Mouse (Mus musculus): ENCODE results near the gene Hipk4. TPM values are rescaled to one million over a fixed set of nuclear protein-coding genes. Genes with fewer than 3 reads are reported as not detected.

The Hipk4 gene
- polyA plus RNA-seq, 1 experiment from 2014 or later = 0.09 TPM

GRCm38 (mm10) chr7:27529070-27529469 lies 6.0 kb downstream of the Hipk4 start:
- Histone ChIP-seq H3K9ac (ENCODE audit: low read depth, low read length) (no peak overlapping the region), H3K9me3 (replicated peaks; ENCODE audit: control insufficient read depth, low read length) (no peaks in the 10 kb centered on the region), H3K27me3 (ENCODE audit: control insufficient read depth, insufficient read depth, low read depth, low read length) (no peaks in the 10 kb centered on the region), H3K4me2 (ENCODE audit: low read depth, low read length) (no peak overlapping the region), H3K4me1 (ENCODE audit: control insufficient read depth, low read depth, low read length) (peaks cover 21% of the 10 kb centered on the region), H3K27ac (ENCODE audit: low read length) (no peak overlapping the region), H3K36me3 (ENCODE audit: control insufficient read depth, insufficient read depth) (peaks cover 11% of the 10 kb centered on the region), H3K4me3 (ENCODE audit: low read depth, low read length) (no peak overlapping the region)
- 86% methylated on average over 21 of the region's 21 CpGs for WGBS (ENCODE audit: insufficient replicate concordance)
- no peak for ATAC-seq (ENCODE audit: low read depth)

DNA sequence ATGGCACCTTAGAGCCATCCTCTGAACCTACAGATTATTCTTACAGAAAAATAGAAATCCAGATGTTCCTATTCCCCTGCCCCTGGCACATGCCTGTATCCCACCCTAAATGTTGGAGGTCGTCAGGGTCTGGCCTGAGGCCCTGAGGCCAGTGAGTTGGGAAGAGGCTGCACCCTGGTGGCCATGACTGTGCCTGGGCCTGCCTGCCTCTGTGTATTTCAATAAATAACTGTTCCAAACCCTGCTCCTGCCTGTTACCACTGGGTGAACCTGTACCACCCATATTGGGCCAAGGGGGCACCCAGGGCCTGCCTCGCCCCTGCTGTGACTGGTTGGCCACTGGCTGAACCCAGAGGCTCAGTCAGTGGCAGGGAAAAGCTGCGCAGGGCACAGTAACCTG lies 7.9 kb downstream of the Hipk4 start:
- H3K4me3 ChIP-seq (ENCODE audit: low read depth, low read length) = no peak overlapping the region
- H3K36me3 ChIP-seq (ENCODE audit: control insufficient read depth, insufficient read depth) = peaks cover 11% of the 10 kb centered on the region
- no peak overlapping the region for H3K9ac ChIP-seq (ENCODE audit: low read depth, low read length)
- no peak overlapping the region for H3K27ac ChIP-seq (ENCODE audit: low read length)
- WGBS (ENCODE audit: insufficient replicate concordance) = 76% methylated on average over 3 of the region's 3 CpGs
- no peak overlapping the region for H3K4me2 ChIP-seq (ENCODE audit: low read depth, low read length)
- H3K27me3 ChIP-seq (ENCODE audit: control insufficient read depth, insufficient read depth, low read depth, low read length) = no peaks in the 10 kb centered on the region
- no peak for ATAC-seq (ENCODE audit: low read depth)
- H3K9me3 ChIP-seq (replicated peaks; ENCODE audit: control insufficient read depth, low read length) = no peaks in the 10 kb centered on the region
- H3K4me1 ChIP-seq (ENCODE audit: control insufficient read depth, low read depth, low read length) = peaks cover 24% of the 10 kb centered on the region

DNA sequence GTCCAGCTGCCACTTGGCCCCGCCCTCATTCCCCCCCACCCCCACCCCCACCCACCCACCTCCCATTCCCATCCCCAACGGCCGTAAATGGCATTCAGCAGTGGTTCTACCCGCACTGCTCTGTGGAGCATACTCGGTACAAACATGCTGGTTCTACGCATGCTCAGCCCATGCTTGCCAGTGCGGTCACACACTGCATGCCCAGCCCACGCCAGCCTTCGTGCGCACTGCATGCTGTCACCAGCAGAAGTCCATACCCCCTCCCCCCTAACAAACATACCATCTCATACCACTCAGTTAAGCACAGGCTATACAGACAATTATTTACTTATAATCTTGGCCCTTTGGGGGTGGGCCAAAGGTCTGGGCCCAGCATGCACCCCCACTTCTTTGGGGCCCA lies 8.6 kb downstream of the Hipk4 start:
- Histone ChIP-seq H3K36me3 (ENCODE audit: control insufficient read depth, insufficient read depth) (peaks cover 16% of the 10 kb centered on the region), H3K4me1 (ENCODE audit: control insufficient read depth, low read depth, low read length) (peaks cover 25% of the 10 kb centered on the region), H3K4me3 (ENCODE audit: low read depth, low read length) (no peak overlapping the region), H3K27me3 (ENCODE audit: control insufficient read depth, insufficient read depth, low read depth, low read length) (no peaks in the 10 kb centered on the region), H3K9me3 (replicated peaks; ENCODE audit: control insufficient read depth, low read length) (no peaks in the 10 kb centered on the region), H3K27ac (ENCODE audit: low read length) (no peak overlapping the region), H3K4me2 (ENCODE audit: low read depth, low read length) (no peak overlapping the region), H3K9ac (ENCODE audit: low read depth, low read length) (no peak overlapping the region)
- no peak for ATAC-seq (ENCODE audit: low read depth)
- WGBS (ENCODE audit: insufficient replicate concordance) = 83% methylated on average over 10 of the region's 10 CpGs

DNA sequence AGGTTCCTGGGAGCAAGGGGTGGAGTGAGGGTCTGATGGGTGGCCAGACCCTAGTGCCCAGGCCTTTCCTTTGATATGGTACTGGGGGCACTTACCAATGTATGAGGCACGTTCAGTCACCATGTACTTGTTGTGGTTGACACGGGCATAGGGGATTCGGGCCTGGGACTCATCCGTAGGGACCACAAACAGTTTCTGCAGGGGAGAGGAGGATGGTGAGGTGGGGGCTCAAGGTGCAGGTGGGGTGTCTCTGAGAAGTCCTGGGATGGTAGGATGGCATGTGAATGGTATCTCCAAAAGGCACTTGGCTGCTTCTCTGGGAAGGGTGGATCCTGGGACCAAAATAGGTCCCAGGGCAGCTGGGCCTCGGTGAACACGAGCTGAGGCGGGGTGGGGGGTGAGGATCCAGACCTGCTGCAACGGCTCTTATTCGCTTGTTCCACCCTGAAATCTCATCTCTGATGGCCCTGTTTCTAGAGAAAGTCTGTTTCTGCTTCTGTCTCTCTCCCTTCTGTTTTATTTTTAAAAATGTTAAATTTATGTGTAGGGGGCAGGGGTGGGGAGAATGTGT lies 9.5 kb downstream of the Hipk4 start:
- no peak for ATAC-seq (ENCODE audit: low read depth)

GRCm38 (mm10) chr7:27535386-27535785 lies 12.3 kb downstream of the Hipk4 start:
- ATAC-seq (ENCODE audit: low read depth) = peak; percentile 77
- 22% methylated on average over 2 of the region's 2 CpGs for WGBS (ENCODE audit: insufficient replicate concordance)
- Histone ChIP-seq H3K4me3 (ENCODE audit: low read depth, low read length) (peak overlapping the region; percentile 32), H3K27me3 (ENCODE audit: control insufficient read depth, insufficient read depth, low read depth, low read length) (no peaks in the 10 kb centered on the region), H3K4me2 (ENCODE audit: low read depth, low read length) (peak overlapping the region; percentile 68), H3K9me3 (replicated peaks; ENCODE audit: control insufficient read depth, low read length) (no peaks in the 10 kb centered on the region), H3K9ac (ENCODE audit: low read depth, low read length) (peak overlapping the region; percentile 55), H3K4me1 (ENCODE audit: control insufficient read depth, low read depth, low read length) (peaks cover 59% of the 10 kb centered on the region), H3K36me3 (ENCODE audit: control insufficient read depth, insufficient read depth) (peaks cover 16% of the 10 kb centered on the region), H3K27ac (ENCODE audit: low read length) (peak overlapping the region; percentile 84)

More for the DNA sequence above, 9.5 kb downstream of the Hipk4 start:
- Histone ChIP-seq H3K9me3 (replicated peaks; ENCODE audit: control insufficient read depth, low read length) (no peaks in the 10 kb centered on the region), H3K4me1 (ENCODE audit: control insufficient read depth, low read depth, low read length) (peaks cover 30% of the 10 kb centered on the region), H3K27ac (ENCODE audit: low read length) (no peak overlapping the region), H3K36me3 (ENCODE audit: control insufficient read depth, insufficient read depth) (peaks cover 16% of the 10 kb centered on the region), H3K27me3 (ENCODE audit: control insufficient read depth, insufficient read depth, low read depth, low read length) (no peaks in the 10 kb centered on the region), H3K9ac (ENCODE audit: low read depth, low read length) (no peak overlapping the region), H3K4me2 (ENCODE audit: low read depth, low read length) (no peak overlapping the region), H3K4me3 (ENCODE audit: low read depth, low read length) (no peak overlapping the region)
- 87% methylated on average over 9 of the region's 9 CpGs for WGBS (ENCODE audit: insufficient replicate concordance)

DNA sequence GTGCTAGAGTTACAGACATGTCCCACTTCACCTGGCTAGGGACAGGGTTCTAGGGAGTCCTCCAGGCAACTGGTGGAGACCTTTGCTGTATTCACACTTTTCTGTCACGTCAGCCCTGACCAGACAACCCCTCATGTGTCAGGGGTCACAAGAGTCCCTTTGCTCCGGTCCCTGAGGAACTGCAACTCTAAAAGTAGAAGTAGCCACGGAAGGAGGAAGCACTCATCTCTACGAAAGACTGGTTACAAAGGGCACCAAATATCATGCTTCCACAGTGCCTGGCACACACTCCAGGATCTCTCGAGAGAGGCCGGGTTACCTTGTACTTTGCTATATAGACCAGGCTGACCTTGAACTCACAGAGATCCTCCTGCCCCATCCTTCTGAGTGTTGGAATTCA lies 13.6 kb downstream of the Hipk4 start:
- Histone ChIP-seq H3K9ac (ENCODE audit: low read depth, low read length) (no peak overlapping the region), H3K4me2 (ENCODE audit: low read depth, low read length) (no peak overlapping the region), H3K27me3 (ENCODE audit: control insufficient read depth, insufficient read depth, low read depth, low read length) (no peaks in the 10 kb centered on the region), H3K4me1 (ENCODE audit: control insufficient read depth, low read depth, low read length) (peaks cover 71% of the 10 kb centered on the region), H3K4me3 (ENCODE audit: low read depth, low read length) (no peak overlapping the region), H3K36me3 (ENCODE audit: control insufficient read depth, insufficient read depth) (peaks cover 16% of the 10 kb centered on the region), H3K27ac (ENCODE audit: low read length) (no peak overlapping the region; the same call in 1 of the 2 replicates), H3K9me3 (replicated peaks; ENCODE audit: control insufficient read depth, low read length) (no peaks in the 10 kb centered on the region)
- 73% methylated on average over 6 of the region's 6 CpGs for WGBS (ENCODE audit: insufficient replicate concordance)
- ATAC-seq (ENCODE audit: low read depth) = no peak

- H3K4me1 ChIP-seq (ENCODE audit: control insufficient read depth, low read depth, low read length) = peaks cover 80% of the 10 kb centered on the region
- H3K4me3 ChIP-seq (ENCODE audit: low read depth, low read length) = no peak overlapping the region
- H3K9ac ChIP-seq (ENCODE audit: low read depth, low read length) = no peak overlapping the region
- no peaks in the 10 kb centered on the region for H3K9me3 ChIP-seq (replicated peaks; ENCODE audit: control insufficient read depth, low read length)
- peaks cover 9% of the 10 kb centered on the region for H3K36me3 ChIP-seq (ENCODE audit: control insufficient read depth, insufficient read depth)
- ATAC-seq (ENCODE audit: low read depth) = no peak
- WGBS (ENCODE audit: insufficient replicate concordance) = 80% methylated on average over 8 of the region's 8 CpGs
- no peaks in the 10 kb centered on the region for H3K27me3 ChIP-seq (ENCODE audit: control insufficient read depth, insufficient read depth, low read depth, low read length)
- peak overlapping the region; percentile 56 for H3K27ac ChIP-seq (ENCODE audit: low read length)
- H3K4me2 ChIP-seq (ENCODE audit: low read depth, low read length) = no peak overlapping the region; the same call in 1 of the 2 replicates
These were observed 14.9 kb downstream of the Hipk4 start for GRCm38 (mm10) chr7:27537998-27538397.

GRCm38 (mm10) chr7:27538797-27539196 lies 15.7 kb downstream of the Hipk4 start:
- Histone ChIP-seq H3K9me3 (replicated peaks; ENCODE audit: control insufficient read depth, low read length) (no peaks in the 10 kb centered on the region), H3K27ac (ENCODE audit: low read length) (peak overlapping the region; percentile 87), H3K4me1 (ENCODE audit: control insufficient read depth, low read depth, low read length) (peaks cover 81% of the 10 kb centered on the region), H3K27me3 (ENCODE audit: control insufficient read depth, insufficient read depth, low read depth, low read length) (no peaks in the 10 kb centered on the region), H3K4me3 (ENCODE audit: low read depth, low read length) (peak overlapping the region; percentile 23), H3K9ac (ENCODE audit: low read depth, low read length) (peak overlapping the region; percentile 25; the same call in 1 of the 2 replicates), H3K4me2 (ENCODE audit: low read depth, low read length) (peak overlapping the region; percentile 27), H3K36me3 (ENCODE audit: control insufficient read depth, insufficient read depth) (peaks cover 6% of the 10 kb centered on the region; the same call in 1 of the 2 replicates)
- WGBS (ENCODE audit: insufficient replicate concordance) = 34% methylated on average over 2 of the region's 2 CpGs
- ATAC-seq (ENCODE audit: low read depth) = peak; percentile 33

- H3K9me3 ChIP-seq (replicated peaks; ENCODE audit: control insufficient read depth, low read length) = no peaks in the 10 kb centered on the region
- H3K4me2 ChIP-seq (ENCODE audit: low read depth, low read length) = peak overlapping the region; percentile 78
- H3K36me3 ChIP-seq (ENCODE audit: control insufficient read depth, insufficient read depth) = peaks cover 6% of the 10 kb centered on the region; the same call in 1 of the 2 replicates
- WGBS (ENCODE audit: insufficient replicate concordance) = 36% methylated on average over 2 of the region's 2 CpGs
- peak; percentile 88 for ATAC-seq (ENCODE audit: low read depth)
- H3K4me3 ChIP-seq (ENCODE audit: low read depth, low read length) = peak overlapping the region; percentile 69
- peaks cover 74% of the 10 kb centered on the region for H3K4me1 ChIP-seq (ENCODE audit: control insufficient read depth, low read depth, low read length)
- H3K27me3 ChIP-seq (ENCODE audit: control insufficient read depth, insufficient read depth, low read depth, low read length) = no peaks in the 10 kb centered on the region
- H3K27ac ChIP-seq (ENCODE audit: low read length) = peak overlapping the region; percentile 87
- H3K9ac ChIP-seq (ENCODE audit: low read depth, low read length) = peak overlapping the region; percentile 47
These were observed 17.5 kb downstream of the Hipk4 start for GRCm38 (mm10) chr7:27540521-27540920.
